Mouse (Mus musculus): ENCODE data around the gene Nmnat2.

DNA sequence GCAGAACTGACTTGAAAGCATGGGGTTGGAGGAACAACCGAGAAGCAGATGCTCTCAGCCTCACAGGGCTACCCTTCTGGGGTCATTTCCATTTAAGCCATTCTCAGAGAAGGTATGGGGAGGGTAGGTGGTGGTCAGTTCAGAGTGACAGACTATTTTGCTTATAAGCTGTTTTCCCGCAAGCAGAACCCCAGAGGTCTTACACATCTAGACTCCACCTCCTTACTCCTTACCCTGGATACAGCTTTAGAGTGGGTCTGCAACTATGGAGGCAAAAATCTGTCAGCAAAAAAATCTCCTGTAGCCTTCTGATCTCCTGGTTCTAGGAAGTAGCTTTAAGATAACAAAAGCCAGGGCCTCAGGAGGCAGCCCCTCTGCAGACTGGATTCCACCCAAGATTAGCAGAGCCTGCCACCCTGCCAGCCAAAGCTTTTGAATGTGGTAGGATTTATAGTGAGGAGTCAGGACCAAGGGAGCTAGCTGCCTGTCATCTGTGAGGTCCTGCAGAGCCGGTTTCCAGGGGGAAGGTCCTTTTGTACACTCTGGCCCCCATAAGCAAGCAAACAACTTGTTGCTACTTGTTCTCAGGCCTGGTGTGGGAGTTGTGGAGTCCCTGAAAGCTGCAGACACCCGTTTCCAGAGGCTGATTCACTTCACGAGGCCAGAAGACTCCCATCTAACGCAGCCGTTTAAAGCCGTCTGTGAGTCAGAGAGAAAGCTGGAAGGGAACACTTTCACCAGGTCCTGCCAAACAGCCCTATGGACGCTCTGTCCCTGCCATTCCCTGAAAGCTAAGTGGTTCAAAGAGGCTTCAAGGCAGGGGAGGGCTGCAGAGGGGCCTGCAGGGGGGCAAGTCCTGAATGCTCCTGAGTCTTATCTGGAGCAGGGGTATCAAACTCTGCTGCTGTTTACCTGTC, 179.3 kb downstream of the Nmnat2 start:
- TF ChIP-seq CTCF (IDR thresholded peaks at IDR 0.05; ENCODE audit: control insufficient read depth, insufficient read depth, insufficient replicate concordance, low read depth, low read length) (no peak), POLR2A (IDR thresholded peaks at IDR 0.05; ENCODE audit: control insufficient read depth, low read depth, low read length) (no peak)

All from testis, adult 2 months (tissue).